Mouse (Mus musculus): ENCODE data around the gene Sppl3.

Sppl3 gene

DNA sequence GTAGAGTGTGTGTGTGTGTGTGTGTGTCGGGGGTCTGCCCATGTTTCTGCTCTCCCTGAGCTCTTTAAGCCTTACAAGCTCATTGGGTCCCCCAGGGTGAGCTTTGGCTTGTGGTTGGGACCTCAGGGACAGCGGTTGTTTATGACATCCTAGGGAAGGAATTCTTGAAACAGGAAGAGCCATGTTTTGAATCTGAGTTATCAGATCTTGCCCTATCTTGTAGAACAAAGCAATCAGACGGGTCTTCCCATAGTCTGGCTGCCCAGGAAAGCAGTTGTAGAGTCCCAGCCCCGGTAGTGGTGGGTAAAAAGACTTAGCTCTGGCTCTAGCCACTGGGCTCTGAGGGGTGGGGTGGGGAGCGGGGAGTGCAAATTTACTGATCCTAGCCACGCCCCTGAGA lies 13.6 kb upstream of the Sppl3 start:
- DNase-seq (ENCODE audit: low spot score in 2 of 2): no peak

- no peak for DNase-seq (ENCODE audit: low spot score in 2 of 2)
Measured at GRCm38 (mm10) chr5:115000503-115000902, 10.4 kb upstream of the Sppl3 start.

DNA sequence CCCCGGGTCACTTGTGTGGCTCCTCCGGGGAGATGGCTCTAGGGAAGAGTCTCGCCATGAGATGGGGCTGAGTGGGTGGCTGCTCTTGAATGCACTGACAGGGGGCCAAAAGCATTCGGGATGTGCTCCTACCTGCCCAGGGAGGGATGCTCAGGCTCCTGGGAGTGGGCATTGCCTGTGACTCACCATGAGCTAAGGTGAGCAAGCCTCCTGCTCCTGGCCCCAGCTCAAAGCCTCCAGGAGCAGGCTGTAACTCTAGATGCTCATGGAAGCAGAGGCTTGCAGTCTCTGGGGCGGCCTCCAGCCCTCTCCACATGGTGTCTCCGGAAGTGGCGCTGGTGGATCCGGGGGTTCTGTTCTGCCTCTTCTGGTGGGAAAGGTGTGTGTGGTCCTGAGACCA lies 9.5 kb upstream of the Sppl3 start:
- DNase-seq (ENCODE audit: low spot score in 2 of 2): peak in 1 of 2 experiments; percentile 34

DNA sequence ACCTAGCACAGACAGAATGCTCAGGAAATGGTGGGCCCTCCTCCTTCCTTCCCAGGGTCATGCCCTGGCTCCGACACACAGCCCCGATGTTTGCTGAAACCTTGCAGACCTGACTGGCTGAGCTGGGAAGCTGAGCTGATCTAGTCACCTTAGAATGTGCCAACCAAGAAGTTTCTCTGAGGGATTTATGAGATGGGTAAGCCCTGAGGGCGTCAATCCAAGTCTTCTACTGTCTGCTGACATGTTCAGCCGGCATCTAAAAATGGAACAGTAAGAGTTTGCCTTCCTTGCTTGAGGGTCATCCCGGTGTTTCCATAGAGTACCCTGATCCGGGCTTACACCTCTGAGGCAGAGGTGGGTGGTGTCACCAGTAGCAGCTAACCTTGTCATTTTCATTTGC lies 8.2 kb upstream of the Sppl3 start:
- DNase-seq (ENCODE audit: low spot score in 2 of 2): no peak

DNA sequence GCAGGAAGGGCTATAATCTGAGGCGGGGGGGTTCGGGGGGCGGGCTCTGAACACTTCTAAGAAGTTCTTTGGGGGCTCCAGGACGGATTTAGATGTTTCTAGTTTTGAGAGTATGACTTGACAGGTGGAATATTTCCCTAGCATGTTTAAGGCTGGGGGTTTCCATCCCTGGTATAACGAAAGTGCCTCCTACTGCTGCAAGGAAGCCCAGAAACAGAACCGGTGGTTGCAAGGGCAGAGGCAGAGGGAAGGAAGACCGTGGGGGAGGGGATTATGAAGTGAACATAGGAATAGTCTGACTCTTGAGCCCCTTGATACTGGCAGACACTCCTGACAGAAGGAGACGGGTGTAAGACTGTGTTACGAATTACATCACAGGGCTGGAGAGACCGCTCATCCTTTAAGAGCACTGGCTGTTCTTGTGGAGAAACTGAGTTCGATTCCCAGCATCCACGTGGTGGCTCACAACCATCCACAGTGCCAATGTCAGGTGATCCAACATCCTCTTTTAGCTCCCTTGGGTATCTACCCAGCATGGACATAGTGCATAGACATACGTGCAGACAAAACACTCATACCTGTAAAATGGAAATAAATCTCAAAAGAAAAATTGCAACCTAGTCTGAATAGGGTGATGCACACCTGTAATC lies 7.6 kb upstream of the Sppl3 start:
- no peak for DNase-seq (ENCODE audit: low spot score in 2 of 2)

DNA sequence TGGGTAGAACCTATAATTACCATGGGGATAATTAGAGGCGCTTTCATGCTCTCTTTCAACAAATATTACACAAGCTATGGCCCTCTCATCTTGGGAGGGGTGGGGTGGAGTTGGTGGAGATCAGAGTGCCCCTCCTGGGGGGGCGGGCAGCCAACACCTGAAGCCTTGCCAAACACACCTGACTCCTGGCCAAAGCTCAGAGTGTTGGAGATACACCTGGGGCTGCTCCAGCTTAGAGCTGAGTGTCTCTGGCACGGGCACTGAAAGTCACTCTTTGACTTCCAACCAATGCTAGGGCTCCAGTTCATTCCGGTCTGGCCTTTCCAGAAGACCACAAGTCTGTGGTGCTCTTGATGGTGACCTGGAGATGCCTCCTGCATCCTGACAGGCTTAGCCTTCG lies 3.2 kb upstream of the Sppl3 start:
- DNase-seq (ENCODE audit: low spot score in 2 of 2): no peak

- DNase-seq (ENCODE audit: low spot score in 2 of 2): no peak
Measured at GRCm38 (mm10) chr5:115008307-115008706, 2.6 kb upstream of the Sppl3 start.

DNA sequence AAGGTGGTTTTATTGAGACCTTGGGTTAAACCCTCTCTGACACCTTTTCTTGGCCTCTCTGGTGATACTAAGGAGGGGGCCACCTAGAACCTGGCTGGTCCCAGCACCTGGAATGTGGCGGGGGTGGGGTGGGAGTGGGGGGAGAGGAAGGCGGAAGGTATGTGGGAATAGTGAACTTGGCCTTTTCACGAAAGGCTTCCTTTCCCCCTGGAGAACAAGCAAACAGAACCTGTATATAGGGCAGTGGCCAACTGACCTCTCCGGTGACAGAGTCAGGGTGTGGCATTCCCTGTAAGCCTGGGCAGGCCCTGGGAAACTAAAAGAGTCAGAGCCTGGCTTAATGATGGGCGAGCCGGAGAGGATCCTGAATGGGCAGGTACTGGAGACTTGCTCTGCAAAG lies 1.8 kb upstream of the Sppl3 start:
- DNase-seq (ENCODE audit: low spot score in 2 of 2): no peak

- DNase-seq (ENCODE audit: low spot score in 2 of 2): no peak
Measured at GRCm38 (mm10) chr5:115009961-115010360, 976 bp upstream of the Sppl3 start.

GRCm38 (mm10) chr5:115011217-115011518 lies 231 bp downstream of the Sppl3 start:
- no peak for DNase-seq (ENCODE audit: low spot score in 2 of 2)

- peak in 1 of 2 experiments; percentile 30 for DNase-seq (ENCODE audit: low spot score in 2 of 2)
Measured at GRCm38 (mm10) chr5:115011519-115012261, 753 bp downstream of the Sppl3 start.

DNA sequence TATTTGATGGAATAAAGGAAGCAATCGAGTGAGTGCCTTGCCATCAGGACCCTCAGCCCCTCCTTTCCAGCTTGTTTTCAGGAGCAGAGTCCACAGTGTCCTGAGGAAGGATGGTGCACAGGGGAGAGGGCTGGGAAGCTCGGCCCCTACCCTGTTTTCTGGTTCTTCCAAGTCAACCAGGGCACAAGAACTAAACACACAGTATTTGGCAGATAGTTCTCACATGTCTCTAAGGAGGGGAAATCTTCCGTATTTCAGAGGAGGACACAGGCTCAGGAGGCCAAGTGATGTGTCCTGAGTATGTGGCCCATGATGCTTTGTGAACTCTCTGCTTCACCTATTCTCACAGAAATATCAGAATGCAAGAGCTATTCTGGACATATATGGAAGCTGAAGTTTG lies 2.5 kb downstream of the Sppl3 start:
- DNase-seq (ENCODE audit: low spot score in 2 of 2): no peak

GRCm38 (mm10) chr5:115014570-115014969 lies 3.6 kb downstream of the Sppl3 start:
- no peak for DNase-seq (ENCODE audit: low spot score in 2 of 2)

DNA sequence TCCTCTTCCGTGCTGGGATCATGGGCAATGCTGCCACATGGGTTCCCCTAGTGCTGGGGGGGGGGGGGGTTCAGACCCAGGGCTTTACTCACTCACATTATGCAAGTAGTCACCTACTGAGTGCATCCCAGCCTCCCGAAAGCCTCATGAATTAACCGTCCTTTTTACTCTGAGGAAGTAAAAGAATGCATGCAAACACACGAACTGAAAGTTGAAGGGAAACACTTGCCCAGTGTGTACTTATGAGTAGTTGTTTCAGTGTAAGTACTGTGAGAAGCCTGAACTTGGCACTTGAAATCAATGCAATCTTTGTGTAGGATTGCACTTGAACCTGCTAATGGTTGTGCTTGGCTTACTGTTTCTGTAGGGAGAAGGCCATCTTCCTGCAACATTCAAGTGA lies 4.2 kb downstream of the Sppl3 start:
- DNase-seq (ENCODE audit: low spot score in 2 of 2): no peak

DNA sequence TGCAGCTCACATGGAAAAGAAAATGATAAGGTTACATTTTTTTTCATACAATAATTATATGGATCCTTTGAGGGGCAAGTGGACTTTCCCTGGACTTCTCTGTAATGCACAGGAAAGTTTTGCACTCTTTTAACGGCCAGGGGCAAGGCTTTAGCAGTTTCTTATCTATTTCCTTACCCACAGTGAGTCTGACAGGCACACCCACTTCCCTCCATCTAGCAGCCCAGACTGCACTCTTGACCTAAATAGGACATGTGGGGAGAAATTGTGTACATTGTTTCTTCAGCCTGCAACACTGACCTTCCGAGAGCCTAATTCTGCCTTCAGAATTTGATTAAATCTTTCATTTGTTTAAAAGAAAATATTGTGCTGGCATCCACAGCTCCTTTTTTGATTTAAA lies 7.3 kb downstream of the Sppl3 start:
- no peak for DNase-seq (ENCODE audit: low spot score in 2 of 2)

DNA sequence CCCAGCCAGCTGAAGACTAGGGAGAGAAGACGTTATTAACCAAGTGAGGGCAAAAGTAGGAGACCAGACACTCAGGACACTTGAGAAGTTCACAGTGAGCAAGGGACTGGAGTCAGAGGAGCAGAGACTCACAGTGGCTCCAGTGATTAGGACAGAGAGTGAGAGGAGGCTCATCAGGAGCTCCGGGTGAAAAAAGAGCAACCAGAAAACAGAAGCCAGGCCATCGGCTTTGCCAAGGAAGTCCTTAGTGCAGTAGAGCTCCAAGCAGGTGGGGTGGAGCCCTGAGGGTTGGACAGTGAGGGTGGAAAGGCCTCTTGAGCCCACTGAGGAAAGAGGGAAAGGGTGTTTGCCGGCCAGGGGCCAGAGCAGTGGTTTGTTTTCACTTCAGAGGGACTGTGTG lies 7.9 kb downstream of the Sppl3 start:
- no peak for DNase-seq (ENCODE audit: low spot score in 2 of 2)

DNA sequence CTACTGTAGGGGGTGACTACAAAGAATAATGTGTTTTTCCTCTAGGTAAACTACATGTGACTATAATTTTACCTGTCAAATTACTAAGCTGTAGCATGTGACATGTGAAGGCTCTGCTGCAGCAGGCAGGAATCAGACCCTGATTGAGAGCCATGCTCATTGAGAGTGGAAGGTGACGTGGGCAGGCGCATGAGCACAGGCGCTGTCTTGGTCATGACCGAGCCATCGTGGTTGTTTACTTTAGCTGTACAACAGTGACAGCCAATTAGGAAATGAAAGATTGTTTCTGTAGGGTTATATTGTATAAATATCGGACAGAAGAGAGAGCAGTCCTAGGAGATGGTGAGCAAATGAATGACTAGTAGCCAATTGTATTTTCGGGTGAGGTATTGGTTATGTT lies 11.1 kb downstream of the Sppl3 start:
- no peak for DNase-seq (ENCODE audit: low spot score in 2 of 2)

- DNase-seq (ENCODE audit: low spot score in 2 of 2): no peak
Measured at GRCm38 (mm10) chr5:115026170-115026569, 15.2 kb downstream of the Sppl3 start.

DNA sequence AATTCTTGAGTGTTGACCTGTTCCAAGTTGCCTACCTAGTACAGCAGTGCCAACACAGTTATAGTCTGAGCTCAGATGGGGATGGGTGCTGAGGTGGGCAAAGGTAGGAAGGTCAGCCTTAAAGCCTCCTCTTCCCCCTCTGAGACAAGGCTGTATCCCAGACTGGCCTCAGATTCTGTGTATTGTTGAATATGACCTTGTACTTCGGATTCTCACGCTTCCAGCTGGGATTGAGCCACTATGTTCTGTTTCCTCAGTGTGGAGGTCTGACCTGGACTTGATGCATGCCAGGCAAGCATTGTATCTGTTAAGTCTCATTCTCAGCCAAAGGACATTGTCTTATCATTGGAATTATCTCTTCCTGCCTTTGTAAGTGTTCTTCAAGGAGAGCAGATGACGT lies 16.2 kb downstream of the Sppl3 start:
- DNase-seq (ENCODE audit: low spot score in 2 of 2): no peak

GRCm38 (mm10) chr5:115028920-115029319 lies 18.0 kb downstream of the Sppl3 start:
- no peak for DNase-seq (ENCODE audit: low spot score in 2 of 2)

- DNase-seq (ENCODE audit: low spot score in 2 of 2): no peak
Measured at GRCm38 (mm10) chr5:115029509-115029908, 18.6 kb downstream of the Sppl3 start.

GRCm38 (mm10) chr5:115031576-115031975 lies 20.6 kb downstream of the Sppl3 start:
- DNase-seq (ENCODE audit: low spot score in 2 of 2): no peak

DNA sequence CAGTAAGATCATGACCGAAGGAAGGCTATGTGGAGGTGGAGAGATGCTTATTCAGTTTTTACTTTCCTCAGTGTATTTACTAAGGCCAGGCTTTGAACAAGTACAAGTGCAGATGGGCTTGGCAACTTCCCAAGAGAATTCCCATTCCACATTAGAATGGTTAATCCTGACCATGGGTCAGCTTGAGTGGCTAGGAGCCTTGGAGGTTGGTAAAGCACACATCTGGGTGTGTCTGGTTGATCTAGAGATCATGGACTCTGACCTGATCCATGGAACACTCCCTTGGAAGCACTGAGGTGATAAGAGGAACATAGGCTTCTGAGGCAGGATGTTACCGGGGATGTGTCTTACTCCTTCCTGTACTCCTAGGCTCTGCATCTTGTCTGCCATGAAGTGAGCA lies 21.7 kb downstream of the Sppl3 start:
- DNase-seq (ENCODE audit: low spot score in 2 of 2): no peak

DNA sequence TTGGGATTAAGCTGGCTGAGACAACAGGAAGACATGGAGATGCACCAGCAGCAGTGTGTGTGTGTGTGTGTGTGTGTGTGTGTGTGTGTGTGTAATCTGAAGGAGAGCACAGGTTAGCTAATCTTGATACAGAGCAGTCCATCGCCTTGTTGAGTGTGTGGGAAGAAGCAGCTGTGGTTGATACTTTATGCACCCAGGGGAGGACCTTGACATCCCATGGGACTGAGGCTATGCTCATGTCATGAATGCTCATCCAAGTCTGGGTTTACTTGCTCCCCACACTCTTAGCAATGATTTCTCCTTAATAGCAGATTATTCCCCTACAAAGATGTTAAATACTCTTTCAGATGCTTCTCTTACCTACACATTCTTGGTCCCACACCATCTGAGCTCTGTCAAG lies 24.3 kb downstream of the Sppl3 start:
- DNase-seq (ENCODE audit: low spot score in 2 of 2): no peak

Data from urinary bladder, postnatal 4 days (tissue).